Mouse (Mus musculus) embryonic facial prominence, embryonic 13.5 days (tissue): Measurements from ENCODE around the gene Mapkap1. TPM values are rescaled to one million over a fixed set of nuclear protein-coding genes. Genes with fewer than 3 reads are reported as not detected.

Source experiments
- ATAC-seq: fragments of 200-750 bp; cut with Nextera tagmentation; 2 replicates; pipeline ENCODE4 v1.8.0; 2017; ENCODE audit warnings: low read depth; ENCODE audit not compliant: insufficient number of reproducible peaks, insufficient read depth, low FRiP score, low TSS enrichment
- H3K27ac ChIP-seq: fragments of 300-500 bp; sonication (generic); 2 replicates; pipeline ENCODE4 v1.5.1; 2015; ENCODE audit warnings: moderate library complexity, mild to moderate bottlenecking, inconsistent platforms
- H3K27me3 ChIP-seq: fragments of 300-500 bp; sonication (generic); 2 replicates; pipeline ENCODE4 v1.6.1; 2015; ENCODE audit warnings: mild to moderate bottlenecking, inconsistent platforms
- H3K36me3 ChIP-seq: fragments of 300-500 bp; sonication (generic); 2 replicates; pipeline ENCODE4 v1.6.1; 2015; ENCODE audit warnings: mild to moderate bottlenecking, inconsistent platforms
- H3K4me1 ChIP-seq: fragments of 300-500 bp; sonication (generic); 2 replicates; pipeline ENCODE4 v1.6.1; 2015; ENCODE audit warnings: inconsistent platforms
- H3K4me2 ChIP-seq: fragments of 300-500 bp; sonication (generic); 2 replicates; pipeline ENCODE4 v1.6.1; 2015; ENCODE audit warnings: moderate library complexity, mild to moderate bottlenecking, inconsistent platforms
- H3K4me3 ChIP-seq: fragments of 300-500 bp; sonication (generic); 2 replicates; pipeline ENCODE4 v1.5.1; 2015; ENCODE audit warnings: mild to moderate bottlenecking, inconsistent platforms
- H3K9ac ChIP-seq: fragments of 300-500 bp; sonication (generic); 2 replicates; pipeline ENCODE4 v1.6.1; 2015; ENCODE audit warnings: mild to moderate bottlenecking, inconsistent platforms
- H3K9me3 ChIP-seq: fragments of 300-500 bp; sonication (generic); 2 replicates; pipeline ENCODE4 v1.6.1; 2016; ENCODE audit warnings: inconsistent platforms
- WGBS: fragments of 180-500 bp; shearing (Covaris S2); methylation state at CpG from one replicate; pipeline ENCODE4 v1.1.7; 2015; ENCODE audit warnings: mixed read lengths; 5-methylcytosine and 5-hydroxymethylcytosine counted together
- polyA plus RNA-seq: library from polyadenylated mRNA; unstranded; fragments of >200 nt; fragmentation: Nextera tagmentation; extraction: Ambion mirVana; gene quantifications from 2 replicates; pipeline ENCODE4 v1.2.1, GENCODE M21; 2015

The Mapkap1 gene
- polyA plus RNA-seq, 1 experiment from 2014 or later, result 106 TPM

DNA sequence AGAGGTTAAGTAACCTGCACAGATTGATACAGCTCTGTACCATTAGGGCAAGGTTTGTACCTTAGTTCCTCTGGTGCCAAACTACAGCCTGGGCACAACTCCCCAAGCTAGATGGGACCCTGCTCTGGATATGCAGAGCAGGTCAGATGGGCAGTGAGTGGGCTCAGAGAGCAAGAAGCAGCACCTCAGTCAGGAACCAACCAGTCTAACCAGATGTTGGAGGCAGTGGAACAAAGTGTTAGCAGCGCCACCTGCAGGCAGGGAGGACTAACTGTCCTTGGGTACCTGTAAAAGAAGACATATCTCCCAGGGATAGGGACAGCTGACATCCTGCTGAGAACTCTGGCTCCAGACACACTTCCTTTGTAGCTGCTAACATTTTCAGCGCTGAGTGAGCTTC, 235.8 kb downstream of the Mapkap1 start:
- Histone ChIP-seq H3K4me1 (peaks cover 13% of the 10 kb centered on the region), H3K9me3 (no peaks in the 10 kb centered on the region), H3K4me2 (no peak overlapping the region), H3K9ac (no peak overlapping the region), H3K4me3 (no peak overlapping the region), H3K27me3 (peaks cover 10% of the 10 kb centered on the region), H3K36me3 (no peaks in the 10 kb centered on the region), H3K27ac (no peak overlapping the region)
- no peak for ATAC-seq
- WGBS, result 23% methylated on average over 2 of the region's 2 CpGs

DNA sequence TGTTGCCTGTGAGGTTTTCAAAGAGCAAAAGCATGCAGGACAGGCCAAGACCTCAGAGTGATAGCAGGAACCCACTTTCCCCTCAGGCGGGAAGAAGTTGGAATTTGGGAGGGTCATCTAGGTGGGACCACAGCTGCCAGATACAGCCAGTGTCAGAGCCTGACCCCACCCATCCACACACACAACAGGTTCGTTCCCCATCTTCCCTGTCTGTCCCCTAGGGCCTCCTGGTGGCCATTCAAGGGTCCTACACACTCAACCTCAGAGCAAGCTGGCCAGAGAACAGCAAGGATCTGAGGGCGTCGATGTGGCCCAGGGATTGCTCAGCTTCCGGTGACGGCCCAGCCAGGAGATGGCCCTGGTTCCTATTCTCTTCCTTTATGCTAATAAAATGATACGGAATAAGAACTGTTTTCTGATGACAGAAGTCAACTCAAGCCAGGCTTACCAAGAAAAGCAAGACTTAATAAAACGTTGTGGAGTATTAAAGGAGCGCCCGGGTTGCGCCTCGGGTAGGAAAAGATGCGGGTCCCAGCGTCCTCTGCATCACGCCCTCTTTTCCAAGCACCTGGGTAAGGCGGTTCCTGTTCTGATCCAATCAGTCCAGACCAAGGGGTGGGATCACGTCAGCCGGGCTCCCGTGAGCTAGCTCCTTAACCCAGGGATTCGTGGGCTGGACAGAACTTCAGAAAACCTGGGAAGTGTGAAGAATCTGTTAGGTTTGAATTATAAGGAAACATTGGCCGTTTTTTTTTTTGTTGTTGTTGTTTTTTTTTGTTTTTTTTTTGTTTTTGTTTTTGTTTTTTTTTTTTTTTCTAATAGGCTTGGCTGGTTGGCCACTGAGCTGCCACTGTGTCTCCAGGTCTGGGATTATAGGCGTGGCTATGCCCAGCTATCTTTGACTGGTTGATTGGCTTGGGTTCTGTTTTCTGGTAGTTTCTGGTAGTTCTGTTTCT, 238.3 kb downstream of the Mapkap1 start:
- H3K4me3 ChIP-seq, result no peak overlapping the region
- 27% methylated on average over 22 of the region's 22 CpGs for WGBS
- no peaks in the 10 kb centered on the region for H3K36me3 ChIP-seq
- no peak overlapping the region for H3K9ac ChIP-seq
- no peaks in the 10 kb centered on the region for H3K9me3 ChIP-seq
- peaks cover 9% of the 10 kb centered on the region for H3K4me1 ChIP-seq
- no peak for ATAC-seq
- no peak overlapping the region for H3K4me2 ChIP-seq
- no peak overlapping the region for H3K27ac ChIP-seq
- H3K27me3 ChIP-seq, result peaks cover 6% of the 10 kb centered on the region; the same call in 1 of the 2 replicates

DNA sequence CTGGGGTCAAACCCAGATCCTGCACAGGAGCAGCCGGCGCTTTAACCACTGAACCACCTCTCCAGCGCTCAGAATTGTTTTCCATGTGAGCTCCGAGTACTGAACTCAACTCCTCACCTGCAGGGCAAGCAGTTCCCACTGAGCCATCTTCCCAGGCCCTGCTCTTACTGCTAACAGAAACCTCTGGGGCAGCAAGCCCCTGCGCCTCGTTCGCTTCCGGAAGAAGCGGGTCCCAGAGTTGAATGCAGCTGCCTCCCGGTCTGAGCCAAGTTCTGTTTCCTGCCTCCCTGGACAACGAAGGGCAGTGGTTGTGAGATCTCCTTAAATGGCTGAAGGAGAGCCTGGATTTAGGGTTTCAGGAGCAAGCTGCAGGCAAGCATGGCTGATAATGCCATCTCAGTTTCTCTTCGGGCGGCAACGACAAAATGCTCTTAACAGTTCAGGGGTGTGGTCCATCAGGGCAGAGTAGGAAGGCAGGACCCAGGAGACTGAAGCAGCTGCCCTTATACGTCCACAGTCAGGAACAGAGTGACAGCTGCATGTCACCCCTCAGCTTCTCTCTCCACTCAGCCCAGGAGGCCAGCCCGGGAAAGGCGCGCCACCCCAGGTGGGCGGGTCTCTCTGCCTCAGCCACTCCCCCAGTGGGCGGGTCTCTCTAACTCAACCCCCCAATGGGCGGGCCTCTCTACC, 239.4 kb downstream of the Mapkap1 start:
- no peak; the same call in 1 of the 2 replicates for ATAC-seq
- 9% methylated on average over 21 of the region's 21 CpGs for WGBS
- H3K9me3 ChIP-seq, result no peaks in the 10 kb centered on the region
- H3K27ac ChIP-seq, result no peak overlapping the region
- no peaks in the 10 kb centered on the region for H3K36me3 ChIP-seq
- peaks cover 9% of the 10 kb centered on the region for H3K4me1 ChIP-seq
- H3K9ac ChIP-seq, result peak overlapping the region; percentile 64
- H3K4me3 ChIP-seq, result peak overlapping the region; percentile 44
- H3K27me3 ChIP-seq, result peaks cover 6% of the 10 kb centered on the region; the same call in 1 of the 2 replicates
- H3K4me2 ChIP-seq, result peak overlapping the region; percentile 64

DNA sequence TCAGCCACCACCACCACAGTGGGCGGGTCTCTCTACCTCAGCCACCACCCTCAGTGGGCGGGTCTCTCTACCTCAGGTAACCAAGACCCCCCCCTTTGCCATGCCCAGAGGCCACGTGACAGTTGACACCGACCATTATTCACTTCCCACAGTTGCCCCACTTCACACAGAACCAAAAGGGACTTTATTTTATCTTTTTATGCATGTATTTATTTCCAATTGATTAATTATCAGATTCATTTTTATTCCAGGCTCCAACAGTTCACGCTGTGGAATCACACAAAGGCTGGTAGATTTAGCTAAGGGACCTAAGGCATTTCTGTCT, 239.9 kb downstream of the Mapkap1 start:
- Histone ChIP-seq H3K4me2 (peak overlapping the region; percentile 64), H3K36me3 (no peaks in the 10 kb centered on the region), H3K27ac (no peak overlapping the region), H3K4me3 (peak overlapping the region; percentile 44), H3K4me1 (peaks cover 9% of the 10 kb centered on the region), H3K9me3 (no peaks in the 10 kb centered on the region), H3K9ac (no peak overlapping the region), H3K27me3 (peaks cover 6% of the 10 kb centered on the region; the same call in 1 of the 2 replicates)
- WGBS, result 9% methylated on average over 5 of the region's 5 CpGs
- ATAC-seq, result peak; percentile 75; the same call in 1 of the 2 replicates

DNA sequence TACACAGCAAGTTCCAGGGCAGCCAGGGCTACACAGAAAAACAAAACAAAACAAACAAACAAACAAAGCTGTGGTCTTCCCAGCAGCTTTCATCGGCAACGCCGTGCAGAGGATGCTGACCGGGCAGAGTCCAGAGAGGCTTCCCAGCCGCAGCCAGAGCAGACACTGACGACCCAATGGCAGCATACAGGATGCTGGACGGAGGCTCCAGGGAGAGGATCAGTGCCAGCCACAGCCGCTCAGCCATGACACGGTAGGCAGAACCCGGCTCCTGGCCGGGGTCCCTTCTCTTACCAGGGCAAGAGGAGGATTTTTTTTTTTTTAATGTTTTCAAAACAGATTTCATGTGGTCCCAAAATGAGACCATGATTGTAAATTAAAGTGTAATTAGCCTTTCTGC, 240.8 kb downstream of the Mapkap1 start:
- 69% methylated on average over 11 of the region's 11 CpGs for WGBS

DNA sequence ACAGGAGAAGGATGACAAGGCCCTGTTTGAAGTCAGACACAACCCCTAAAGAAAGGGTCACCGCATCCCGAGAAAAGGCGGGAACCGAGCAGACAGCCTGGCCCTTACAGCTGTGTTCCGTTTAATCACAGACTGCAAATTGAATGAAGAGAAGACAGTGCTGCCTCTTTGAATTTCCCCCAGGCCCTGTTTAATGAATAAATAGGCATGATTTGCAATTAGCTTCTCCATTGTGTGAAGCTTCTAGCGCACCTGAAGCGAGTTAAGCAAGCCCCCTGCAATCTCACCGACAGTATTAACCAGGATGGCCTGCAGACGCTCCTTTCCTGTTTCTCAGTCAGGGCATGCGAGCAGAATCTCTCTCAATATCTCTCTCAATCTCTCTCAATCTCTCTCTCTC, 261.2 kb downstream of the Mapkap1 start:
- no peaks in the 10 kb centered on the region for H3K9me3 ChIP-seq

More for the DNA sequence above, 240.8 kb downstream of the Mapkap1 start:
- ATAC-seq, result no peak
- peaks cover 9% of the 10 kb centered on the region for H3K4me1 ChIP-seq
- H3K9ac ChIP-seq, result no peak overlapping the region
- peaks cover 6% of the 10 kb centered on the region; the same call in 1 of the 2 replicates for H3K27me3 ChIP-seq
- no peaks in the 10 kb centered on the region for H3K36me3 ChIP-seq
- H3K27ac ChIP-seq, result no peak overlapping the region
- H3K4me2 ChIP-seq, result no peak overlapping the region
- no peak overlapping the region for H3K4me3 ChIP-seq
- H3K9me3 ChIP-seq, result no peaks in the 10 kb centered on the region

DNA sequence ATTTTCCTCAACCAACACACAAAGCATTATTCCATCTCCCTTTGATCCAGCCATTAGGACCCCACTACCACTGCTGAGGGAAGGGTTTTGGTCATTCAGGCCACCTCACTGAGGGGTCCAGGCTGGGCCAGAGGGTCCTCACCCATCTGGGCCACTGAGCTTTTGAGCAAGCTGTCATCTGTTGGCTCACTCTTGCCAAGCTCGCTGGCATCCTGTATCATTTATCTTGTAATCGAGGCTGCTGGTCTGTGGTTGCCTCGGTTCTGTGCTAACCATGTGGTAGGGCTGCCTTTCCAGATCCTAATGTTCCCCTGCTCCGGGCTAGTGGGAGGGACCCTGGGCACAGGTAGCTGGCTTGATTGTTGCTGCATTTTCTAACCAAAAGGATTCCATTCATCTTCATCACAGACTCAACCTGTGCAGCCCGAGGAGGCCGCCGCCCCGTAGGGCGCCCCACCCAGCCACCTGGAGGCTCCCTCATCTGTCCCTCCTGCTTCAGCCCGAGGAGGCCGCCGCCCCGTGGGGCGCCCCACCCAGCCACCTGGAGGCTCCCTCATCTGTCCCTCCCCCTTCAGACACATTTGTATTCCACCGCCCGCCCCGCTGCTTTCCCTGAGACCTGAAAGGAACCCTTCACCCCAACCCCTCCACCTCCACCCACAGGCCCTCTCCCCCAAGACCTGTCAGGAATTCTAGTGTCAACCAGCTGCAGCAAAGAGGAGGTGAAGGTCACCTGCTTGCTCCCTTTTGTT, 262.0 kb downstream of the Mapkap1 start:
- Histone ChIP-seq H3K4me3 (no peak overlapping the region), H3K27me3 (peaks cover 12% of the 10 kb centered on the region; the same call in 1 of the 2 replicates)

More for the DNA sequence above, 261.2 kb downstream of the Mapkap1 start:
- H3K4me3 ChIP-seq, result no peak overlapping the region
- no peak for ATAC-seq
- H3K36me3 ChIP-seq, result no peaks in the 10 kb centered on the region
- H3K9ac ChIP-seq, result no peak overlapping the region
- no peak overlapping the region for H3K4me2 ChIP-seq
- peaks cover 12% of the 10 kb centered on the region; the same call in 1 of the 2 replicates for H3K27me3 ChIP-seq
- no peak overlapping the region for H3K27ac ChIP-seq
- WGBS, result 23% methylated on average over 10 of the region's 10 CpGs
- H3K4me1 ChIP-seq, result peaks cover 25% of the 10 kb centered on the region

DNA sequence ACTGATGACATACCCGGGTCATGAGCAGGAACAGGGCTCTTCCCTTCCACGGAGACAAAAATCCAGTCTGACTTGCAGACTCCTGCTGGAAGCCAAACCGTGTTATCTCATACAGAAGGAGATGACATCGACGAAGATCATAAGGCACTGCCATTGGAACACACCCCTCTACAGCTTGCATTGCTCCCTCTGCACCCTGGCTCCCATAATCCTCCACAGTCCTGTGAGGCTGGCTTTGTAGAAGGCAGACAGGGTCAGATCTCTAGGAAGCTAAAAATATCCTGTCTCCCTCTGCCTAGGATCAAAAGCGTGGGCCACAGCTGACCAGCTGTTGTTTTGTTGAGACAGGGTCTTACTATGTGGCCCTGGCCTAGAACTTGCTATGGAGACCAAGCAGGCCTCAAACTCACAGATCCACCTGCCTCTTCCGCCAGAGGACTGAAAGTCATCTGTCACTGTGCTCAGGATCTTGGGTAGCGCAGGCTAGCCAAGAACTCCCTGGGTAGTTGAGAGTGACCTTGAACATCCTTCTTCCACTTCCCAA, 262.7 kb downstream of the Mapkap1 start:
- ATAC-seq, result no peak
- Histone ChIP-seq H3K9ac (no peak overlapping the region), H3K27ac (no peak overlapping the region), H3K27me3 (peaks cover 12% of the 10 kb centered on the region; the same call in 1 of the 2 replicates), H3K4me2 (no peak overlapping the region), H3K4me3 (no peak overlapping the region), H3K4me1 (peaks cover 25% of the 10 kb centered on the region), H3K36me3 (0 out of 2 replicates have a peak, but pooled peaks cover 4% of the 10 kb centered on the region), H3K9me3 (no peaks in the 10 kb centered on the region)
- 57% methylated on average over 8 of the region's 8 CpGs for WGBS

More for the DNA sequence above, 262.0 kb downstream of the Mapkap1 start:
- ATAC-seq, result 0 out of 2 replicates have a peak, but pooled peaks have one; percentile 5
- H3K4me2 ChIP-seq, result peak overlapping the region; percentile 16; the same call in 1 of the 2 replicates
- peaks cover 25% of the 10 kb centered on the region for H3K4me1 ChIP-seq
- WGBS, result 37% methylated on average over 17 of the region's 17 CpGs
- H3K36me3 ChIP-seq, result no peaks in the 10 kb centered on the region
- H3K27ac ChIP-seq, result no peak overlapping the region
- no peaks in the 10 kb centered on the region for H3K9me3 ChIP-seq
- H3K9ac ChIP-seq, result no peak overlapping the region

DNA sequence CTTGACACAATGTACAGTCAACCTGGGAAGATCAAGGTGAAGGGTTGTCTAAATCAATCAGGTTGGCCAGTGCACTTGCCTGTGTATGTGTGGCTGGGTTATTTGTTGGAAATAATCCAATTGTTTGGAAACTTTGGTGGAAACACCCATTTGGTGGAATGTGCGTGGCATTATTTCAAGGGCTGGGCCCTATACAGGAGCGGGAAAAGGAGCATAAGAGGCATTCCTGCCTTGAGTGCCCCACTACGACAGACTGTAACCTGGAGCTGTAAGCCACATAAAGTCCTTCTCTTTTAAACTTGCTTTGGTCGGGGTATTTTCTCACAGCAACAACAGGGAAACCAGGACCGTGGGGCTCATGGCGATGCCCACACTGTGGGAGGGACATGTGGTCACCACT, 263.9 kb downstream of the Mapkap1 start:
- Histone ChIP-seq H3K4me2 (no peak overlapping the region), H3K9me3 (no peaks in the 10 kb centered on the region), H3K9ac (no peak overlapping the region), H3K4me3 (no peak overlapping the region), H3K27me3 (peaks cover 12% of the 10 kb centered on the region; the same call in 1 of the 2 replicates), H3K36me3 (peaks cover 12% of the 10 kb centered on the region), H3K4me1 (peaks cover 25% of the 10 kb centered on the region), H3K27ac (no peak overlapping the region)
- no peak for ATAC-seq
- whole genome bisulfite sequencing, result 77% methylated on average over 6 of the region's 6 CpGs

DNA sequence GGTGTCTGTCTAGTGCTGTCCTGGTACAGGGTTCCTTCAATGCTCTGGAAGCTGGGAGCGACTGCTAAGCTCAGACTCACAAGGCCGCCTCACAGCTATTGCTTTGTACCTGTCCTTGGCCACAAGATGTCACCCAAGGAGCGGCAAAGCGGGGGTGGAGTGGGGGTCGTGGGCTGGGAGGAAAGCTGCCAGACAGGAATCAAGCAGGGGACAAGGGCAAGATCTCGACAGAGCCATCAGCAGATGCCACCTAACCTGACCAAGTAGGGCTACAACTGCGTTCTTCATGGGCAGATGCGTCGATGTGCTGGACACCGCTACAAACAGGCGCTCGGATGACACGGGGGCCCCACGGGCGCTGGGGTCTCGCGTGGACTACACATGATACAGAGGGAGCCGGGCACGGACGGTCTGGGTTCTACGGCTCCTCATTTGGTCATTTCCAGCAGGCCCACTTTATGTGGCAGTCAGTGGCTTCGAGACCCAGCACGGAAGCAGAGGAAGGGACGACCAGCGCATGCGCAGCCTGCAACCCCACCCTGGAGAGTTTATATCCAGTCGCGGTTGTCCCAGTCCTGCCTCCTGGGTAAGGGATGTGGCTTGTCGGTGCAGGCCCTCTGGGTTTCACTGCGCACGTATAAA, 264.9 kb downstream of the Mapkap1 start:
- Histone ChIP-seq H3K27ac (peak overlapping the region; percentile 28), H3K4me3 (peak overlapping the region; percentile 54), H3K27me3 (peaks cover 12% of the 10 kb centered on the region; the same call in 1 of the 2 replicates), H3K4me1 (peaks cover 25% of the 10 kb centered on the region), H3K4me2 (peak overlapping the region; percentile 87), H3K9me3 (no peaks in the 10 kb centered on the region), H3K36me3 (peaks cover 22% of the 10 kb centered on the region), H3K9ac (peak overlapping the region; percentile 75)
- 33% methylated on average over 31 of the region's 31 CpGs for WGBS
- ATAC-seq, result peak; percentile 15; the same call in 1 of the 2 replicates
